Mouse (Mus musculus) kidney, adult 2 months (tissue): Measurements from ENCODE around the gene Trappc3. TPM values are rescaled to one million over a fixed set of nuclear protein-coding genes. Genes with fewer than 3 reads are reported as not detected.

Experiments
- DNase-seq: peaks from one replicate; pipeline ENCODE4 v3.0.0; 2021
- H3K27ac ChIP-seq: fragments of 200-500 bp; 2 replicates; pipeline ENCODE4 v1.5.1; 2012; ENCODE audit warnings: low read depth, low read length, control low read depth, inconsistent platforms; ENCODE audit not compliant: insufficient read depth
- H3K27me3 ChIP-seq: fragments of 200-500 bp; replicated peaks from 2 replicates; pipeline ENCODE4 v1.6.1; 2012; ENCODE audit warnings: mild to moderate bottlenecking, moderate library complexity, low read length, inconsistent platforms; ENCODE audit not compliant: control insufficient read depth, insufficient read depth
- H3K36me3 ChIP-seq: fragments of 200-500 bp; 2 replicates; pipeline ENCODE4 v1.6.1; 2012; ENCODE audit warnings: mild to moderate bottlenecking, moderate library complexity, low read length, inconsistent platforms; ENCODE audit not compliant: control insufficient read depth, insufficient read depth
- H3K4me1 ChIP-seq: fragments of 200-500 bp; 2 replicates; pipeline ENCODE4 v1.6.1; 2011; ENCODE audit warnings: low read length; ENCODE audit not compliant: control insufficient read depth, insufficient read depth
- H3K4me3 ChIP-seq: fragments of 200-500 bp; 2 replicates; pipeline ENCODE4 v1.5.1; 2011; ENCODE audit warnings: mild to moderate bottlenecking, low read depth, low read length, control low read depth; ENCODE audit not compliant: insufficient read depth
- CTCF ChIP-seq: fragments of 200-500 bp; conservative IDR thresholded peaks from 2 replicates; pipeline ENCODE4 v1.5.1; 2011; ENCODE audit warnings: low read depth, mild to moderate bottlenecking, control low read depth, low read length, moderate library complexity, mixed read lengths; ENCODE audit not compliant: insufficient read depth, insufficient read length
- POLR2A ChIP-seq: fragments of 200-500 bp; IDR thresholded peaks from one replicate; pipeline ENCODE4 v1.6.1; 2011; ENCODE audit warnings: low read depth, low read length, control low read depth
- WGBS: fragments of 180-500 bp; shearing (Covaris S2); methylation state at CpG from one replicate; pipeline ENCODE4 v1.1.7; 2018; 5-methylcytosine and 5-hydroxymethylcytosine counted together
- polyA plus RNA-seq: library from polyadenylated mRNA; depleted of rRNA; stranded (reverse); fragments of >200 nt; gene quantifications from 2 replicates; pipeline ENCODE4 v1.2.3, GENCODE M21; 2012

Gene Trappc3
- polyA plus RNA-seq, 1 experiment = 75.5 TPM

- 28% methylated on average over 10 of the region's 10 CpGs for WGBS
- H3K4me3 ChIP-seq = no peak overlapping the region
- TF ChIP-seq POLR2A = no peak
- no peak; the same call in 1 of the 2 replicates for TF ChIP-seq CTCF
- peaks cover 7% of the 10 kb centered on the region; the same call in 1 of the 2 replicates for H3K4me1 ChIP-seq
- peak; percentile 82 for DNase-seq
- no peaks in the 10 kb centered on the region for H3K36me3 ChIP-seq
- H3K27ac ChIP-seq = no peak overlapping the region
- no peaks in the 10 kb centered on the region for H3K27me3 ChIP-seq
Observed at GRCm38 (mm10) chr4:126314393-126314792, 52.3 kb downstream of the Trappc3 start.

GRCm38 (mm10) chr4:126315931-126316330 lies 53.8 kb downstream of the Trappc3 start:
- WGBS = 41% methylated on average over 5 of the region's 5 CpGs
- no peaks in the 10 kb centered on the region for H3K36me3 ChIP-seq
- H3K4me1 ChIP-seq = peaks cover 11% of the 10 kb centered on the region; the same call in 1 of the 2 replicates
- TF ChIP-seq POLR2A (no peak), CTCF (no peak)
- no peaks in the 10 kb centered on the region for H3K27me3 ChIP-seq
- H3K27ac ChIP-seq = no peak overlapping the region
- no peak overlapping the region for H3K4me3 ChIP-seq
- DNase-seq = peak; percentile 70

- no peak for TF ChIP-seq CTCF
- TF ChIP-seq POLR2A = no peak
- WGBS = 88% methylated on average over 13 of the region's 13 CpGs
- Histone ChIP-seq H3K27ac (no peak overlapping the region), H3K36me3 (no peaks in the 10 kb centered on the region), H3K27me3 (no peaks in the 10 kb centered on the region), H3K4me3 (no peak overlapping the region), H3K4me1 (peaks cover 11% of the 10 kb centered on the region; the same call in 1 of the 2 replicates)
- DNase-seq = no peak
Observed at GRCm38 (mm10) chr4:126316443-126317040, 54.4 kb downstream of the Trappc3 start.

GRCm38 (mm10) chr4:126319806-126320205 lies 57.7 kb downstream of the Trappc3 start:
- no peak for DNase-seq
- Histone ChIP-seq H3K4me3 (no peak overlapping the region), H3K27ac (no peak overlapping the region), H3K4me1 (peaks cover 8% of the 10 kb centered on the region; the same call in 1 of the 2 replicates), H3K36me3 (no peaks in the 10 kb centered on the region), H3K27me3 (no peaks in the 10 kb centered on the region)
- TF ChIP-seq CTCF (no peak), POLR2A (no peak)
- WGBS = 66% methylated on average over 6 of the region's 6 CpGs

- H3K27ac ChIP-seq = no peak within 1 kb of the TSS; the same call in 1 of the 2 replicates
- TF ChIP-seq POLR2A = peak; percentile 16
- TF ChIP-seq CTCF = peak; percentile 98
- H3K27me3 ChIP-seq = no peaks in the 10 kb centered on the region
- peak; percentile 97 for DNase-seq
- peaks cover 7% of the 10 kb centered on the region; the same call in 1 of the 2 replicates for H3K4me1 ChIP-seq
- WGBS = under 1% methylated on average over 78 of the region's 80 CpGs
- peak within 1 kb of the TSS; percentile 73 for H3K4me3 ChIP-seq
- H3K36me3 ChIP-seq = no peaks in the 10 kb centered on the region
Observed at GRCm38 (mm10) chr4:126321111-126321853, 59.2 kb downstream of the Trappc3 start, which contains the start of gene Adprhl2. Gene Adprhl2 (minus strand): TSS chr4:126321703.

GRCm38 (mm10) chr4:126321854-126322511 lies 59.9 kb downstream of the Trappc3 start:
- WGBS = 53% methylated on average over 28 of the region's 28 CpGs
- Histone ChIP-seq H3K27ac (no peak overlapping the region), H3K36me3 (no peaks in the 10 kb centered on the region), H3K4me1 (peaks cover 7% of the 10 kb centered on the region; the same call in 1 of the 2 replicates), H3K27me3 (no peaks in the 10 kb centered on the region), H3K4me3 (no peak overlapping the region)
- DNase-seq = no peak
- TF ChIP-seq POLR2A (no peak), CTCF (no peak)
